Mouse (Mus musculus) spleen, adult 12 weeks (tissue): ENCODE data around the gene Plscr1.

Experiments
- DNase-seq: peaks from one replicate; pipeline ENCODE4 v3.0.0; 2022; ENCODE audit warnings: low spot score

Plscr1 gene

GRCm38 (mm10) chr9:92260481-92261159 lies 11.1 kb downstream of the Plscr1 start:
- no peak for DNase-seq

GRCm38 (mm10) chr9:92265719-92266118 lies 16.2 kb downstream of the Plscr1 start:
- DNase-seq = no peak

- no peak for DNase-seq
Observed at GRCm38 (mm10) chr9:92266558-92267171, 17.1 kb downstream of the Plscr1 start.

- no peak for DNase-seq
Observed at GRCm38 (mm10) chr9:92267732-92268131, 18.2 kb downstream of the Plscr1 start.

GRCm38 (mm10) chr9:92269829-92270404 lies 20.4 kb downstream of the Plscr1 start:
- no peak for DNase-seq

GRCm38 (mm10) chr9:92270927-92271326 lies 21.4 kb downstream of the Plscr1 start:
- no peak for DNase-seq

GRCm38 (mm10) chr9:92272650-92273049 lies 23.1 kb downstream of the Plscr1 start:
- no peak for DNase-seq

- no peak for DNase-seq
Observed at GRCm38 (mm10) chr9:92273271-92273670, 23.7 kb downstream of the Plscr1 start.

- DNase-seq = no peak
Observed at GRCm38 (mm10) chr9:92273956-92274762, 24.6 kb downstream of the Plscr1 start.

- no peak for DNase-seq
Observed at GRCm38 (mm10) chr9:92275486-92276207, 26.1 kb downstream of the Plscr1 start, which contains the start of gene Plscr2. Gene Plscr2 (plus strand): TSS chr9:92275602.

- DNase-seq = no peak
Observed at GRCm38 (mm10) chr9:92276360-92276759, 26.8 kb downstream of the Plscr1 start.

GRCm38 (mm10) chr9:92280048-92280447 lies 30.5 kb downstream of the Plscr1 start:
- DNase-seq = no peak

- no peak for DNase-seq
Observed at GRCm38 (mm10) chr9:92282563-92283171, 33.1 kb downstream of the Plscr1 start.

- no peak for DNase-seq
Observed at GRCm38 (mm10) chr9:92289675-92290074, 40.1 kb downstream of the Plscr1 start.

GRCm38 (mm10) chr9:92292169-92292568 lies 42.6 kb downstream of the Plscr1 start:
- DNase-seq = no peak

GRCm38 (mm10) chr9:92292922-92293321 lies 43.4 kb downstream of the Plscr1 start:
- no peak for DNase-seq

- DNase-seq = no peak
Observed at GRCm38 (mm10) chr9:92293560-92294548, 44.3 kb downstream of the Plscr1 start.

- DNase-seq = no peak
Observed at GRCm38 (mm10) chr9:92298288-92298687, 48.7 kb downstream of the Plscr1 start.

- no peak for DNase-seq
Observed at GRCm38 (mm10) chr9:92301213-92301612, 51.7 kb downstream of the Plscr1 start.

- no peak for DNase-seq
Observed at GRCm38 (mm10) chr9:92305075-92305474, 55.5 kb downstream of the Plscr1 start.
